Mouse (Mus musculus) testis, adult 2 months (tissue): ENCODE data around the gene Trpm5.

Experiments used
- CTCF ChIP-seq: fragments of 200-500 bp; IDR thresholded peaks from 2 replicates; pipeline ENCODE4 v1.5.1; 2012; ENCODE audit warnings: low read depth, mild to moderate bottlenecking, inconsistent platforms, low read length, moderate library complexity; ENCODE audit not compliant: control insufficient read depth, insufficient read depth, insufficient replicate concordance
- POLR2A ChIP-seq: fragments of 200-500 bp; IDR thresholded peaks from 2 replicates; pipeline ENCODE4 v1.6.1; 2012; ENCODE audit warnings: low read depth, mild to moderate bottlenecking, inconsistent platforms, low read length, moderate library complexity; ENCODE audit not compliant: control insufficient read depth

DNA sequence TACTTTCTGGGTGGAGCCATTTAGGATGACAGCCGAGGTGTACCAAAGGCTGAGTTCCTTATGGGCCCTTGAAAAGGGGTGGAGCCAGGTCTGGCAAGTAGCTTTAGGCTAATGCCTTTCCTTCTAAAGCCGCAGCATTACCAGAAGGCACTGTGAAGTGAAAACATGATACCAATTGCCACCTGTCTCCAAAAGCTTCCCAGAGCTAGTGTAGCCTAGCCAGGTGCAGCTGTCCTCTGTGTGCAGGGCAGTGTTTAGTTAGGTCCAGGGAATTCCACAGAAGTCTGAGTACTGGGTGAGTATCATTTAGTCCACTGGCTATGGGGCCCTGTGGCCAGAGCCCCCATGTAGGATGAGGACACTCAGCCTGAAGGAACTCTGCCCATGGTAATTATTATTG lies 41.7 kb upstream of the Trpm5 start:
- no peak for TF ChIP-seq POLR2A
- no peak for TF ChIP-seq CTCF
